Mouse (Mus musculus) limb, embryonic 15.5 days (tissue): ENCODE data around the gene Mat2a. TPM values are rescaled to one million over a fixed set of nuclear protein-coding genes. Genes with fewer than 3 reads are reported as not detected.
"Not testable (repeated sequence)": the region's sequence is repeated elsewhere in the genome, so short reads cannot be mapped to it uniquely, and the experiment has no call there.

Experiments
- ATAC-seq: fragments of 200-750 bp; cut with Nextera tagmentation; 2 replicates; pipeline ENCODE4 v1.8.0; 2017; ENCODE audit warnings: low read depth, moderate TSS enrichment; ENCODE audit not compliant: insufficient number of reproducible peaks, low FRiP score, low TSS enrichment
- H3K27ac ChIP-seq: fragments of 300-500 bp; sonication (generic); 2 replicates; pipeline ENCODE4 v1.5.1; 2015; ENCODE audit warnings: moderate library complexity, mild to moderate bottlenecking, inconsistent platforms
- H3K27me3 ChIP-seq: fragments of 300-500 bp; sonication (generic); 2 replicates; pipeline ENCODE4 v1.6.1; 2015; ENCODE audit warnings: inconsistent platforms
- H3K36me3 ChIP-seq: fragments of 300-500 bp; sonication (generic); 2 replicates; pipeline ENCODE4 v1.6.1; 2015; ENCODE audit warnings: inconsistent platforms
- H3K4me1 ChIP-seq: fragments of 300-500 bp; sonication (generic); 2 replicates; pipeline ENCODE4 v1.6.1; 2015; ENCODE audit warnings: inconsistent platforms
- H3K4me2 ChIP-seq: fragments of 300-500 bp; sonication (generic); 2 replicates; pipeline ENCODE4 v1.6.1; 2015; ENCODE audit warnings: mild to moderate bottlenecking, inconsistent platforms
- H3K4me3 ChIP-seq: fragments of 300-500 bp; sonication (generic); 2 replicates; pipeline ENCODE4 v1.5.1; 2015; ENCODE audit warnings: mild to moderate bottlenecking, inconsistent platforms
- H3K9ac ChIP-seq: fragments of 300-500 bp; sonication (generic); 2 replicates; pipeline ENCODE4 v1.6.1; 2015; ENCODE audit warnings: inconsistent platforms
- H3K9me3 ChIP-seq: fragments of 300-500 bp; sonication (generic); 2 replicates; pipeline ENCODE4 v1.6.1; 2016; ENCODE audit warnings: inconsistent platforms
- WGBS: fragments of 180-500 bp; shearing (Covaris S2); methylation state at CpG from one replicate; pipeline ENCODE4 v1.1.7; 2015; 5-methylcytosine and 5-hydroxymethylcytosine counted together
- polyA plus RNA-seq: library from polyadenylated mRNA; unstranded; fragments of >200 nt; fragmentation: Nextera tagmentation; extraction: Ambion mirVana; gene quantifications from 2 replicates; pipeline ENCODE4 v1.2.1, GENCODE M21; 2015

Mat2a gene
- 334 and 355 TPM in 2 replicates for polyA plus RNA-seq

- Histone ChIP-seq H3K4me2 (peak within 1 kb of the TSS; percentile 68), H3K27ac (peak within 1 kb of the TSS; percentile 100), H3K27me3 (no peaks in the 10 kb centered on the region), H3K9ac (peak within 1 kb of the TSS; percentile 100), H3K4me1 (peaks cover 26% of the 10 kb centered on the region), H3K9me3 (no peaks in the 10 kb centered on the region), H3K36me3 (peaks cover 23% of the 10 kb centered on the region), H3K4me3 (peak within 1 kb of the TSS; percentile 97)
- ATAC-seq, result peak; percentile 91
- WGBS, result under 1% methylated on average over 74 of the region's 77 CpGs
Measured at GRCm38 (mm10) chr6:72439355-72440185, at the start of gene Mat2a. TSS of gene Mat2a (minus strand) at chr6:72439558.

DNA sequence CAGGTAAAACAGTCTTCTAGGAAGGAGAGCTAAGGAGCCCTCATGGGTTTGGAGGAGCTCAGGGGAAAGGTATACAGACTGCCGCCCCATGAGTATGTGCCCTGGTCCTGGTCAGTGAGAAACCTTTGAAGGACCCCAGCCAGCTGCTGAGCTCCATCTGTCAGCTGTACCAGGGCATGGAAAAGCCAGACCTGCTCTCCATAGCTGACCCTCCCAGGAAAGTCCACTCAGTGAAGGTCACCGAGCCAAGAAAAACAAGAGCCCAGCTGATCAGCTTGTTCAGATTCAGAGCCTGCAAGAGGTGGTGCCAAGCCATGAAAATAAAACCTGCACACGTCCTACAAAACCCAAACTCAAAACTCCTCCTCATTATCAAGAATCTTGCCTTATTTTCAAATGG lies 49.5 kb upstream of the Mat2a start:
- Histone ChIP-seq H3K4me1 (peaks cover 14% of the 10 kb centered on the region), H3K9me3 (no peaks in the 10 kb centered on the region), H3K27me3 (no peaks in the 10 kb centered on the region), H3K36me3 (no peaks in the 10 kb centered on the region), H3K27ac (no peak overlapping the region), H3K4me3 (no peak overlapping the region), H3K9ac (no peak overlapping the region), H3K4me2 (no peak overlapping the region)
- ATAC-seq, result no peak
- 66% methylated on average over 3 of the region's 3 CpGs for WGBS

DNA sequence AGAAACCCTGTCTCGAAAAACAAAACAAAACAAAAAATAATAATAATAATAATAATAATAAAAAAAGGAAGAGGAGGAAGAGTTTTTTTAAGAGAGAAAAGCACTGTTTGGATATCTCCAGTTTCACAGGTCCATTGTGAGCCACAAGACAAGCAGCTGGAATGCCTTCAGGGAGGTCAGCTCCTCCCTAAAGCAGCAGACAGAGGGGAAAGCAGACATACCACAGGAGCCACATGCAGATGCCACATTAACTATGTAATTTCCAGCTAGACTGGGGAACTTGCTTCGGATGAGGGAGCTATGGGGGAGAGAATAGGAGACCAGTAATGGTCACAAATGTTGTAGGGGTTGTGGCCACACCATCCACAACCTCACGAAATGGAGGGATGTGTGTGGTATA lies 47.9 kb upstream of the Mat2a start:
- Histone ChIP-seq H3K4me3 (no peak overlapping the region), H3K4me2 (no peak overlapping the region), H3K27me3 (no peaks in the 10 kb centered on the region), H3K4me1 (0 out of 2 replicates have a peak, but pooled peaks cover 3% of the 10 kb centered on the region), H3K9ac (no peak overlapping the region), H3K9me3 (no peaks in the 10 kb centered on the region), H3K36me3 (no peaks in the 10 kb centered on the region), H3K27ac (no peak overlapping the region)
- no peak for ATAC-seq
- WGBS, result 52% methylated on average over 3 of the region's 3 CpGs

DNA sequence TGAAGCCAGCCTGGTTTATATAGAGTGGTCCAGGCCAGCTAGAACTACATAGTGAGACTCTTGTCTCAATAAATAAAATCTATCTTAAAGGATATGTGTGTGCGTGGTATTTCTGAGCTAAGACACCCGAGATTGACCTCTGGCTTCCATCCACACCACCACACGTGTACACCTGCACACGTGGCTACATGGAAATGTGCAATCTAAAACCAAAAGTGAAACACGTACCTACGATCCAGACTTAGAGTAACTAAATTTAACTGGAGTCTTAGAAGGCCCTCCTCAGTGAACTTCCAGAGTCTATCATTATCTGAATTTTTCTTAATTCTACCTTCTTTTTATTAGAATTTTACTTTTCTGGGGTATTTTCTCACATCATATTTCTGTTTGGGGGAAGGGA lies 46.9 kb upstream of the Mat2a start:
- Histone ChIP-seq H3K9me3 (no peaks in the 10 kb centered on the region), H3K36me3 (no peaks in the 10 kb centered on the region), H3K27me3 (no peaks in the 10 kb centered on the region), H3K9ac (no peak overlapping the region), H3K4me3 (no peak overlapping the region), H3K4me2 (no peak overlapping the region), H3K27ac (no peak overlapping the region), H3K4me1 (0 out of 2 replicates have a peak, but pooled peaks cover 3% of the 10 kb centered on the region)
- ATAC-seq, result no peak
- 82% methylated on average over 6 of the region's 6 CpGs for WGBS

DNA sequence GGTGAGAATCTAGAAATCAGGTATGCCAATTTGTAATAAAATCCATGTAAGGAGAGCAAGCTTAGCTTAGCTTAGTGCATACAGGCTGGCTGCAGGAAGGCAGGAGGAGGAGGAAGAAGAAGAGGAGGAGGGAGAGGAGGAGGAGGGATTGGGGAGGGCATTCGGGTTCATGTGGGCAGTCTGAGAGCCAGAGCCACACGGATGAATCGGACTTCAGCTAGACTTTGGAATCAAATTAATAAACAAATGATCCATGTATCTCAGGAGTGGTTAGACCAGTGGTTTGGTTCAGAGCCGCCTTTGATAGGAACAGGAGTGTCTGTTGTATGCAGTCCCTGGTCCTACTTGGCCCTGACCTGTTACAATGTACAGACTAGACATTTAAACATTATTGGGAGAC lies 45.5 kb upstream of the Mat2a start:
- WGBS, result 74% methylated on average over 4 of the region's 4 CpGs
- Histone ChIP-seq H3K4me3 (no peak overlapping the region), H3K36me3 (no peaks in the 10 kb centered on the region), H3K9me3 (no peaks in the 10 kb centered on the region), H3K4me1 (0 out of 2 replicates have a peak, but pooled peaks cover 3% of the 10 kb centered on the region), H3K27ac (no peak overlapping the region), H3K9ac (no peak overlapping the region), H3K4me2 (no peak overlapping the region), H3K27me3 (no peaks in the 10 kb centered on the region)
- ATAC-seq, result no peak

- H3K4me3 ChIP-seq, result no peak overlapping the region
- H3K4me1 ChIP-seq, result no peaks in the 10 kb centered on the region
- H3K27ac ChIP-seq, result no peak overlapping the region
- no peak overlapping the region for H3K9ac ChIP-seq
- H3K36me3 ChIP-seq, result no peaks in the 10 kb centered on the region
- H3K9me3 ChIP-seq, result no peaks in the 10 kb centered on the region
- ATAC-seq, result no peak
- no peaks in the 10 kb centered on the region for H3K27me3 ChIP-seq
- H3K4me2 ChIP-seq, result no peak overlapping the region
- 68% methylated on average over 2 of the region's 2 CpGs for WGBS
Measured at GRCm38 (mm10) chr6:72482156-72482555, 42.8 kb upstream of the Mat2a start.

- no peak for ATAC-seq
- Histone ChIP-seq H3K4me2 (no peak overlapping the region), H3K36me3 (no peaks in the 10 kb centered on the region), H3K27ac (no peak overlapping the region), H3K9me3 (no peaks in the 10 kb centered on the region), H3K9ac (no peak overlapping the region), H3K27me3 (no peaks in the 10 kb centered on the region), H3K4me1 (peaks cover 2% of the 10 kb centered on the region; the same call in 1 of the 2 replicates), H3K4me3 (no peak overlapping the region)
- 84% methylated on average over 2 of the region's 2 CpGs for WGBS
Measured at GRCm38 (mm10) chr6:72480422-72480702, 41.0 kb upstream of the Mat2a start.

DNA sequence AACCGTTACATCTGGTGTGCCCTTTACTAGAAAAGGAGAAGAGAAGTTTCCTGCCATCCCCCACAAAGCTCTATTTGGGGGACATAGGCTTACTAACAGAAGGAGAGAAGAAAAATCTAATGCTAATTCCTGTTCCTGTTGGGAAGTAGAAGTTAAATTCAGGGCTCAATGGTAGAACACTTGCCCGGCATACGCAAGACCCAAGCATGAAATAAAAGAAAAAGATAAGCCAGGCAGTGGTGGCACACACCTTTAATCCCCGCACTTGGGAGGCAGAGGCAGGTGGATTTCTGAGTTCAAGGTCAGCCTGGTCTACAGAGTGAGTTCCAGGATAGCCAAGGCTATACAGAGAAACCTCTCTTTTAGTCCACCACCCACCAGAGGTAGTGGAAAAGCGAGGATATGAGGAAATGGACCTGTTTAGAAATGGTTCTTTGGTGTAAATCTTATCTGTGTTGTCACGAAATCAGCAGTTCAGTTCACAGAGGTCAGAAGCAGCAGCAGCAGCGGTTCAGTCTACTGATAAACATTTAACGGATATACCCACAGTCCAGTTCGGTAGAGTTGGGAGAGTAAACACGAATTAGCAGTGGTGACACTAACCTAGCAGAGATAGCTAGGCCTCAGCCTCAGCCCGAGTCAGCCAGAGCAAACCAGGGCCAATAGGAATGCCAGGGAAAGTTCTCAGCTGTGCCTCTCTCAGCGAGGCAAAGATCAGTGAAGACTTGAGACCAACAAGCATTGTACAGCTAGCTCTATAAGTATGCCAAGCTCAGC lies 40.5 kb upstream of the Mat2a start:
- no peak overlapping the region for H3K27ac ChIP-seq
- ATAC-seq, result no peak
- 86% methylated on average over 12 of the region's 12 CpGs for WGBS
- no peak overlapping the region for H3K4me3 ChIP-seq
- H3K9me3 ChIP-seq, result no peaks in the 10 kb centered on the region
- no peaks in the 10 kb centered on the region for H3K36me3 ChIP-seq
- no peak overlapping the region for H3K9ac ChIP-seq
- no peak overlapping the region for H3K4me2 ChIP-seq
- H3K4me1 ChIP-seq, result peaks cover 4% of the 10 kb centered on the region; the same call in 1 of the 2 replicates
- H3K27me3 ChIP-seq, result no peaks in the 10 kb centered on the region

DNA sequence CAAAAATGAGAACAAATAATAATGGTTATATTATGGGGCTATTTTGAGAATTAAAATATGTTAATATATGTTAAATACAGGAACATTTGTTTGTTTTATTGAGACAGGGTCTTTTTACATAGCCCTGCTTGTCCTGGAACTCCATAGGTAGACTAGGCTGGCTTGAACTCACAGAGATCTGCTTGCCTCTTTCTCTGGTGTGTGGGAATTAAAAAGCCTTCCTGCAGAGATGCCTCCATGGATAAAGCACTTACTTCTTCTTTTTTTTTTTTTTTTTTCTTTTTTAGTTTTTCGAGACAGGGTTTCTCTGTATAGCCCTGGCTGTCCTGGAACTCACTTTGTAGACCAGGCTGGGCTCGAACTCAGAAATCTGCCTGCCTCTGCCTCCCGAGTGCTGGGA lies 39.3 kb upstream of the Mat2a start:
- H3K36me3 ChIP-seq, H3K27me3 ChIP-seq, H3K4me2 ChIP-seq, ATAC-seq, H3K9ac ChIP-seq, H3K27ac ChIP-seq, H3K4me1 ChIP-seq, H3K9me3 ChIP-seq, H3K4me3 ChIP-seq: not testable (repeated sequence)
- 90% methylated on average over 3 of the region's 3 CpGs for WGBS

DNA sequence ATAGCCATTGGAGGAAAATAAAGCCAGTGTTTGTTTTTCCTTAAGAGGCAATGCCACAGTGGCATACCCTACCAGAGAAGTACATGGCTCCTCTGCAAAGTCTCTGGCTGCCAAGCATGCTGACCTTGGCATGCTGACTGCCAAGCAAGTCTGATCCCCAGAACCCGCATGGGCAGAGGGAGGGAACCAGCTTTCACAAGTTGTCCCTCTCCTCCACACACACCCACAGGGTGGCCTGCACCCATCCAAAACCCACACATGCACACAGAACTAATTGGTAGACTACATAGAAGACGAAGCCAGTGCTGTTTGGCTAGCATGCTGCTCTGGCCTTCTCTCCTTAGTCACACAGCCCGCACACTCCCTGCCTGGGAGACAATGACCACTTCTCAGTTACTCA lies 38.3 kb upstream of the Mat2a start:
- Histone ChIP-seq H3K4me1 (peaks cover 12% of the 10 kb centered on the region), H3K4me2 (no peak overlapping the region), H3K36me3 (no peaks in the 10 kb centered on the region), H3K9ac (no peak overlapping the region), H3K9me3 (no peaks in the 10 kb centered on the region), H3K27me3 (no peaks in the 10 kb centered on the region), H3K27ac (no peak overlapping the region), H3K4me3 (no peak overlapping the region)
- whole genome bisulfite sequencing, result 82% methylated on average over 3 of the region's 3 CpGs
- no peak for ATAC-seq

- no peak for ATAC-seq
- Histone ChIP-seq H3K27ac (no peak overlapping the region), H3K4me2 (no peak overlapping the region), H3K9me3 (no peaks in the 10 kb centered on the region), H3K36me3 (no peaks in the 10 kb centered on the region), H3K4me3 (no peak overlapping the region), H3K9ac (no peak overlapping the region), H3K27me3 (no peaks in the 10 kb centered on the region), H3K4me1 (peaks cover 12% of the 10 kb centered on the region)
- WGBS, result 94% methylated on average over 5 of the region's 5 CpGs
Measured at GRCm38 (mm10) chr6:72476836-72477235, 37.5 kb upstream of the Mat2a start.

- peaks cover 12% of the 10 kb centered on the region for H3K4me1 ChIP-seq
- no peaks in the 10 kb centered on the region for H3K27me3 ChIP-seq
- H3K4me3 ChIP-seq, result no peak overlapping the region
- H3K9ac ChIP-seq, result no peak overlapping the region
- no peak for ATAC-seq
- no peak overlapping the region for H3K27ac ChIP-seq
- H3K36me3 ChIP-seq, result no peaks in the 10 kb centered on the region
- no peak overlapping the region for H3K4me2 ChIP-seq
- WGBS, result 56% methylated on average over 4 of the region's 4 CpGs
- H3K9me3 ChIP-seq, result no peaks in the 10 kb centered on the region
Measured at GRCm38 (mm10) chr6:72475221-72475985, 36.0 kb upstream of the Mat2a start.
